Mouse (Mus musculus) cerebellum, adult 9-10 months (tissue): ENCODE measurements around the gene Gm9970.

Experiments used
- DNase-seq: peaks from one replicate; pipeline ENCODE4 v3.0.0; 2022

Gene Gm9970

DNA sequence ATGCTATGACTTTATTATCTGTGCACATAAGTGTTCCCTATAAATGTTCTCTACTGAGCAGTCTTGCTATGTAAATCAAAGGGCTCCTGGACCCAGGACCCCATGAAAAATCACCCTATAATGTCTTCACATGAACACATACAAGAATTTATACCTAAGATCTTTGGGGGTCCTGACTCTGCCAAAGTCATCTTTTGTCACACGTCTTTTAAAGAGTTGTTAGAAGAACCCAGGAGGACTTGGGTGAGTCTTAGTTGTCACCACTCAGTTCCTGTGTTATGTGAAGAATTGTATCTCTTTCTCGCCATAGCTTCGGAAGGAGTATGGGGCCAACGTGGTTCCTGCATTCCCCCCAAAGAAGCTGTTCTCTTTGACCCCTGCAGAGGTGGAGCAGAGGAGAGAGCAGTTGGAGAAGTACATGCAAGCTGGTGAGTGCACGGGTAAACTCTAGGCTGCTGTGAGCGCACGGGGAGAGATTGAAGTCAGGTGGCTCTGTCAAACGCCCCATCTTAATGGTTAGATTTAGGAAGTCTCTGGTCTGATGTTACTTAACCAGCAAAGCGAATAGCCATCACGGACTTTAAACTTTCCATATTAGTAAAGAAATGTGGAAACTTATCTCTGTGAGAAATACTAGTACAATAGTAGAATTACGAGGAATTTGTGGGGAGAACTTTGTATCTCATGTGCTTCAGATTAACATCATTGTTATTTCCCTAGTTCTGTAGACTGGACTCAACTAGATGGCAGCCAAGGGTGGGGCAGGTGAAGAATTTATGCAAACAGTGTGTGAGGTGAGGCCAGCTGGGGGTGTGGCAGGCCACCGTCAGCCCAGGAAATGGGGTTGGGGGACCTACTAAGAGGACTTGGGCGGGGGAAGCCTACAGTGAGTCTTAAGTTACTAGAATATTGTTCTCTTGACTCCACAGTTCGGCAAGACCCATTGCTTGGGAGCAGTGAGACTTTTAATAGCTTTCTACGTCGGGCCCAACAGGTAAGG lies 46.2 kb downstream of the Gm9970 start:
- DNase-seq, result no peak

GRCm38 (mm10) chr5:31193631-31194281 lies 47.3 kb downstream of the Gm9970 start:
- no peak for DNase-seq

DNA sequence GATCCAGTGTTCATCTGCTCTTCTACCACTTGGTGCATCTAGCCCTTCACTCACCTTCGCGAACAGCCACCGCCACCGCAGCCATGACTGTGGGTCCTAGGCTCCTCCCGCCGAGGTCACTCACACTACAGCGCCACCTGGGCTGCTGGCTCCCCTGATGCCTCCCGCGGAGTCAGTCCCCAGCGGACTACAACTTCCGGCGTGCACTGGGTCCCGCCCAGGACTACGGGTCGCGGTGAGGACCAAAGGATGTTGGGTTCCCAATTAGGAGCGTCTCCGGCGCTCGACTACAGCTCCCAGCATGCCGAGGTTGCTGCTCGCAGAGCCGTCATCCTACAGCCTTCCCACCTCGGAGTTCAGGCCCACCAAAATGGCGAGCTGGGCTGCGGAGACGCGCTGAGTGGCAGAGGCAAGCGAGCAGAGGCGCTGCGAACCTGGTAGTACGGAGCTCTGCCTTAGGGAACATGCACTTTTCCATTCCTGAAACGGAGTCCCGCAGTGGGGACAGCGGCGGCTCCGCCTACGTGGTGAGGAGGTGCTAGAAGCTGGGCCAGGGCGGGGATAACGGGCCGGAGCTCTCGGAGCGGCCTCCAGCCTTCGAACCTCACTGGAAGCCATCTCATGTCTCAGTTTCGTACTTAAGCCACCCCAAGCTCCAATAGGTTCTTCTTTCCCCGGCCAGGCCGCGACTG lies 47.9 kb downstream of the Gm9970 start, which contains the start of the genes Snx17 and Eif2b4:
Gene Snx17, plus strand, starts transcription at position 289 of the 692 bp plus-strand sequence.
Gene Eif2b4, minus strand, starts transcription at position 492 of the 692 bp plus-strand sequence.
- peak; percentile 99 for DNase-seq

DNA sequence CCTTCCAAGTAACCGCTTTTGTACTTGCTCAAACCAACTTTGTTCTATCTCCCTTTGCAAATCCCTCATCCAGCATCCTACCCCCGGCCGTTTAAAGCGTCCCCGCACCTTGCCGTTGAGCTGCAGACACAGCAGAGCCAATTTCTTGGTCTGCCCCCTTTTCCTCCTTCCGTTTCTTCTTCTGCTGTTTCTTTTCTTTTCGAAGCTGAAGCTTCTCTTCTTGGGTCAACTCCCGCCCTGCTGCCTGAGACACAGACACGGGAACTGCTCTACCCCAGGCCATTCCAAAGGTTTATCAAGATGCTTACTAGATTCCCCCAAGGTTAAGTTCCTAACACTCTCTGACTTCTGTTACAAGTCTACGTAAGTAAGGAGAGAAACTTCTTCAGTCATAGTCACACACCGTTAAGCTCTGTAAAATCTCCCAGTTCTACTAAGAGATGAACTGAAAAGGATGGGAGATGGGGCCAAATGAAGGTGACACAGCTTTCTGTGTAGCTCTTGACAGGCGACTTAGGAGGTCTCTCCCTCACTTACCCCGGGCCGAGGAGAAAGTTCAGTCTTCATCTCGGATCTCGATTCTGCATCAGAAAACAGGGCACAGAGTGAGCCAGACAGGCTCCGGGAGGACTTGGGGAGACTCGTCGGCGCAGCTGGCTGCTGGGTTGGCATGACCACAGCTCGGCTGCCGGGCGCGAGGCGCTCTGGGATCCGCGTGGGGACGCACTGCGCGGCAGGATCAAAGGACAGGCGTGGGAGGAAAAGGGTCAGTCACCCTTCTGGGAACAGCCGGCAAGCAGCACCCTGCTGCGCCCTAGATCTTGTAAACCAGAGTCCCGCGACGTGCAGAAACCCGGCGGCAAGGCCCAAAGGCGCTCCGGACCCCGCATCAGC lies 48.7 kb downstream of the Gm9970 start:
- DNase-seq, result no peak
